Mouse (Mus musculus) embryo, embryonic 9.5 days (tissue): ENCODE data around the gene Tomm7.
"Not testable (repeated sequence)": the region's sequence is repeated elsewhere in the genome, so short reads cannot be mapped to it uniquely, and the experiment has no call there.

ENCODE experiments used
- DNase-seq: peaks from one replicate; pipeline ENCODE4 v3.0.0-alpha.2; 2017; ENCODE audit errors: extremely low spot score

Gene Tomm7

GRCm38 (mm10) chr5:23851160-23851555, 7.2 kb upstream of the Tomm7 start:
- not testable (repeated sequence) for DNase-seq

GRCm38 (mm10) chr5:23850345-23851159, 6.6 kb upstream of the Tomm7 start:
- DNase-seq: peak; percentile 95

GRCm38 (mm10) chr5:23845141-23845540, 1.2 kb upstream of the Tomm7 start:
- no peak for DNase-seq

- no peak for DNase-seq
Observed at GRCm38 (mm10) chr5:23844531-23844841, 525 bp upstream of the Tomm7 start.

- DNase-seq: no peak
Observed at GRCm38 (mm10) chr5:23838158-23838557, 5.8 kb downstream of the Tomm7 start.

GRCm38 (mm10) chr5:23835691-23836090, 8.3 kb downstream of the Tomm7 start:
- not testable (repeated sequence) for DNase-seq

- DNase-seq: no peak
Observed at GRCm38 (mm10) chr5:23830897-23831752, 12.8 kb downstream of the Tomm7 start.

- peak; percentile 57 for DNase-seq
Observed at GRCm38 (mm10) chr5:23826321-23827004, 17.5 kb downstream of the Tomm7 start.

- DNase-seq: no peak
Observed at GRCm38 (mm10) chr5:23824171-23824733, 19.7 kb downstream of the Tomm7 start.

- no peak for DNase-seq
Observed at GRCm38 (mm10) chr5:23822306-23822705, 21.7 kb downstream of the Tomm7 start.

GRCm38 (mm10) chr5:23816681-23817080, 27.3 kb downstream of the Tomm7 start:
- DNase-seq: no peak

GRCm38 (mm10) chr5:23814841-23815240, 29.1 kb downstream of the Tomm7 start:
- no peak for DNase-seq

GRCm38 (mm10) chr5:23792726-23793125, 51.2 kb downstream of the Tomm7 start:
- DNase-seq: no peak

GRCm38 (mm10) chr5:23789078-23789612, 54.8 kb downstream of the Tomm7 start:
- DNase-seq: no peak
